Mouse (Mus musculus) midbrain, embryonic 13.5 days (tissue): Measurements from ENCODE around the gene Rasgrp4. TPM values are rescaled to one million over a fixed set of nuclear protein-coding genes. Genes with fewer than 3 reads are reported as not detected.
"Not testable (repeated sequence)": the region's sequence is repeated elsewhere in the genome, so short reads cannot be mapped to it uniquely, and the experiment has no call there.

Source experiments
- ATAC-seq: fragments of 200-750 bp; cut with Nextera tagmentation; 2 replicates; pipeline ENCODE4 v1.8.0; 2017; ENCODE audit warnings: mild to moderate bottlenecking, moderate TSS enrichment, moderate library complexity
- H3K27ac ChIP-seq: fragments of 300-500 bp; sonication (generic); 2 replicates; pipeline ENCODE4 v1.5.1; 2015; ENCODE audit warnings: inconsistent platforms, mild to moderate bottlenecking, moderate library complexity
- H3K27me3 ChIP-seq: fragments of 300-500 bp; sonication (generic); 2 replicates; pipeline ENCODE4 v1.6.1; 2015; ENCODE audit warnings: mild to moderate bottlenecking, inconsistent platforms
- H3K36me3 ChIP-seq: fragments of 300-500 bp; sonication (generic); 2 replicates; pipeline ENCODE4 v1.6.1; 2015; ENCODE audit warnings: mild to moderate bottlenecking, inconsistent platforms
- H3K4me1 ChIP-seq: fragments of 300-500 bp; sonication (generic); replicated peaks from 2 replicates; pipeline ENCODE4 v1.6.1; 2015; ENCODE audit warnings: inconsistent platforms
- H3K4me2 ChIP-seq: fragments of 300-500 bp; sonication (generic); replicated peaks from 2 replicates; pipeline ENCODE4 v1.6.1; 2015; ENCODE audit warnings: moderate library complexity, mild to moderate bottlenecking, inconsistent platforms
- H3K4me3 ChIP-seq: fragments of 300-500 bp; sonication (generic); replicated peaks from 2 replicates; pipeline ENCODE4 v1.5.1; 2015; ENCODE audit warnings: mild to moderate bottlenecking, inconsistent platforms
- H3K9ac ChIP-seq: fragments of 300-500 bp; sonication (generic); replicated peaks from 2 replicates; pipeline ENCODE4 v1.6.1; 2015; ENCODE audit warnings: mild to moderate bottlenecking, inconsistent platforms
- H3K9me3 ChIP-seq: fragments of 300-500 bp; sonication (generic); 2 replicates; pipeline ENCODE4 v1.6.1; 2016; ENCODE audit warnings: mild to moderate bottlenecking, inconsistent platforms
- WGBS: fragments of 180-500 bp; shearing (Covaris S2); methylation state at CpG from one replicate; pipeline ENCODE4 v1.1.7; 2015; 5-methylcytosine and 5-hydroxymethylcytosine counted together
- polyA plus RNA-seq: library from polyadenylated mRNA; unstranded; fragments of >200 nt; fragmentation: Nextera tagmentation; extraction: Ambion mirVana; gene quantifications from 2 replicates; pipeline ENCODE4 v1.2.1, GENCODE M21; 2015

Gene Rasgrp4
- polyA plus RNA-seq, 1 experiment from 2014 or later: 0.40 TPM

GRCm38 (mm10) chr7:29123531-29124358 lies 10.9 kb upstream of the Rasgrp4 start:
- WGBS: 59% methylated on average over 5 of the region's 5 CpGs
- Histone ChIP-seq H3K4me2 (no peak overlapping the region), H3K4me1 (peaks cover 9% of the 10 kb centered on the region), H3K9ac (no peak overlapping the region), H3K27me3 (peaks cover 19% of the 10 kb centered on the region), H3K4me3 (no peak overlapping the region), H3K9me3 (no peaks in the 10 kb centered on the region), H3K27ac (no peak overlapping the region), H3K36me3 (no peaks in the 10 kb centered on the region)
- ATAC-seq: no peak

- under 1% methylated on average over 16 of the region's 16 CpGs for WGBS
- H3K36me3 ChIP-seq: no peaks in the 10 kb centered on the region
- ATAC-seq: peak; percentile 81
- no peak within 1 kb of the TSS for H3K27ac ChIP-seq
- H3K27me3 ChIP-seq: peaks cover 19% of the 10 kb centered on the region
- peak within 1 kb of the TSS; percentile 56; the same call in 1 of the 2 replicates for H3K9ac ChIP-seq
- peaks cover 9% of the 10 kb centered on the region for H3K4me1 ChIP-seq
- H3K4me3 ChIP-seq: peak within 1 kb of the TSS; percentile 33
- peak within 1 kb of the TSS; percentile 59 for H3K4me2 ChIP-seq
- H3K9me3 ChIP-seq: no peaks in the 10 kb centered on the region
These were observed 9.7 kb upstream of the Rasgrp4 start, which contains the start of gene Ryr1 for GRCm38 (mm10) chr7:29124970-29125369. Ryr1 (minus strand) TSS chr7:29125179.

GRCm38 (mm10) chr7:29126173-29126915 lies 8.3 kb upstream of the Rasgrp4 start:
- ATAC-seq: no peak
- H3K36me3 ChIP-seq: no peaks in the 10 kb centered on the region
- H3K4me1 ChIP-seq: peaks cover 9% of the 10 kb centered on the region
- no peak overlapping the region for H3K27ac ChIP-seq
- no peak overlapping the region for H3K4me3 ChIP-seq
- 32% methylated on average over 7 of the region's 7 CpGs for WGBS
- H3K9ac ChIP-seq: no peak overlapping the region
- H3K4me2 ChIP-seq: no peak overlapping the region
- no peaks in the 10 kb centered on the region for H3K9me3 ChIP-seq
- H3K27me3 ChIP-seq: peaks cover 19% of the 10 kb centered on the region

- ATAC-seq: no peak
These were observed 5.9 kb upstream of the Rasgrp4 start for GRCm38 (mm10) chr7:29128725-29129124.

GRCm38 (mm10) chr7:29134230-29134629 lies 421 bp upstream of the Rasgrp4 start:
- 4% methylated on average over 4 of the region's 4 CpGs for WGBS
- H3K4me3 ChIP-seq: peak overlapping the region; percentile 25; the same call in 1 of the 2 replicates
- no peak overlapping the region for H3K27ac ChIP-seq
- peaks cover 12% of the 10 kb centered on the region for H3K4me1 ChIP-seq
- H3K27me3 ChIP-seq: peaks cover 20% of the 10 kb centered on the region
- H3K36me3 ChIP-seq: no peaks in the 10 kb centered on the region
- H3K9me3 ChIP-seq: no peaks in the 10 kb centered on the region
- H3K4me2 ChIP-seq: peak overlapping the region; percentile 51
- peak overlapping the region; percentile 19; the same call in 1 of the 2 replicates for H3K9ac ChIP-seq
- no peak for ATAC-seq

More at GRCm38 (mm10) chr7:29128725-29129124, 5.9 kb upstream of the Rasgrp4 start:
- no peak overlapping the region for H3K4me2 ChIP-seq
- H3K36me3 ChIP-seq: no peaks in the 10 kb centered on the region
- peaks cover 19% of the 10 kb centered on the region for H3K27me3 ChIP-seq
- WGBS: 39% methylated on average over 2 of the region's 2 CpGs
- H3K9ac ChIP-seq: no peak overlapping the region
- H3K27ac ChIP-seq: no peak overlapping the region
- no peak overlapping the region for H3K4me3 ChIP-seq
- H3K4me1 ChIP-seq: peaks cover 9% of the 10 kb centered on the region
- H3K9me3 ChIP-seq: no peaks in the 10 kb centered on the region

GRCm38 (mm10) chr7:29137429-29137828 lies 2.8 kb downstream of the Rasgrp4 start:
- H3K9ac ChIP-seq: no peak overlapping the region

GRCm38 (mm10) chr7:29139237-29139636 lies 4.6 kb downstream of the Rasgrp4 start:
- H3K36me3 ChIP-seq, H3K27ac ChIP-seq, H3K9me3 ChIP-seq, H3K4me3 ChIP-seq, H3K4me2 ChIP-seq, H3K9ac ChIP-seq, ATAC-seq: not testable (repeated sequence)
- H3K4me1 ChIP-seq: peaks cover 11% of the 10 kb centered on the region
- peaks cover 19% of the 10 kb centered on the region for H3K27me3 ChIP-seq
- WGBS: 89% methylated on average over 3 of the region's 4 CpGs

More at GRCm38 (mm10) chr7:29137429-29137828, 2.8 kb downstream of the Rasgrp4 start:
- no peak overlapping the region for H3K27ac ChIP-seq
- no peaks in the 10 kb centered on the region for H3K36me3 ChIP-seq
- peaks cover 12% of the 10 kb centered on the region for H3K4me1 ChIP-seq
- peaks cover 20% of the 10 kb centered on the region for H3K27me3 ChIP-seq
- H3K9me3 ChIP-seq: no peaks in the 10 kb centered on the region
- no peak for ATAC-seq
- WGBS: 46% methylated on average over 16 of the region's 16 CpGs
- no peak overlapping the region for H3K4me2 ChIP-seq
- no peak overlapping the region for H3K4me3 ChIP-seq

- Histone ChIP-seq H3K9ac (no peak overlapping the region), H3K4me3 (no peak overlapping the region), H3K36me3 (no peaks in the 10 kb centered on the region), H3K4me1 (no peaks in the 10 kb centered on the region), H3K9me3 (no peaks in the 10 kb centered on the region), H3K27ac (no peak overlapping the region), H3K27me3 (peaks cover 4% of the 10 kb centered on the region), H3K4me2 (no peak overlapping the region)
- 89% methylated on average over 8 of the region's 8 CpGs for WGBS
- ATAC-seq: no peak
These were observed 6.8 kb downstream of the Rasgrp4 start for GRCm38 (mm10) chr7:29141416-29141815.

- H3K9me3 ChIP-seq: no peaks in the 10 kb centered on the region
- no peak for ATAC-seq
- H3K27ac ChIP-seq: no peak overlapping the region
- H3K4me1 ChIP-seq: no peaks in the 10 kb centered on the region
- H3K36me3 ChIP-seq: no peaks in the 10 kb centered on the region
- 90% methylated on average over 4 of the region's 4 CpGs for WGBS
- H3K27me3 ChIP-seq: no peaks in the 10 kb centered on the region
- no peak overlapping the region for H3K9ac ChIP-seq
- no peak overlapping the region for H3K4me2 ChIP-seq
- H3K4me3 ChIP-seq: no peak overlapping the region
These were observed 9.4 kb downstream of the Rasgrp4 start for GRCm38 (mm10) chr7:29144006-29144405.

GRCm38 (mm10) chr7:29146625-29147367 lies 12.1 kb downstream of the Rasgrp4 start:
- Histone ChIP-seq H3K9me3 (no peaks in the 10 kb centered on the region), H3K36me3 (no peaks in the 10 kb centered on the region)
- WGBS: 87% methylated on average over 7 of the region's 7 CpGs

GRCm38 (mm10) chr7:29148771-29149170 lies 14.1 kb downstream of the Rasgrp4 start:
- Histone ChIP-seq H3K4me3 (no peak overlapping the region), H3K9me3 (no peaks in the 10 kb centered on the region), H3K36me3 (no peaks in the 10 kb centered on the region), H3K27ac (no peak overlapping the region), H3K4me1 (no peaks in the 10 kb centered on the region), H3K4me2 (no peak overlapping the region), H3K27me3 (no peaks in the 10 kb centered on the region), H3K9ac (no peak overlapping the region)
- ATAC-seq: no peak
- 90% methylated on average over 15 of the region's 15 CpGs for WGBS

More at GRCm38 (mm10) chr7:29146625-29147367, 12.1 kb downstream of the Rasgrp4 start:
- no peaks in the 10 kb centered on the region for H3K4me1 ChIP-seq
- H3K4me2 ChIP-seq: no peak overlapping the region
- no peak overlapping the region for H3K4me3 ChIP-seq
- no peak for ATAC-seq
- H3K27me3 ChIP-seq: no peaks in the 10 kb centered on the region
- H3K9ac ChIP-seq: no peak overlapping the region
- no peak overlapping the region for H3K27ac ChIP-seq
